16 mouse cellular contexts compared by ENCODE assay signal in genomic region chr7:74055753-74056152, GRCm38 (mm10). TPM values are rescaled to one million over a fixed set of nuclear protein-coding genes. Genes with fewer than 3 reads are reported as not detected.
DNase-seq lines count a peak whose midpoint lies in the region.
"Had no signal": no experiment of that assay in that cellular context is flagged by ENCODE, and none has a peak within 500 bp of the region (broad histone marks: within the 10 kb centered on the region; RNA-seq: fewer than 3 reads in every experiment).

No protein-coding gene starts in this region.

- intact Hi-C loops in left cerebral cortex, postnatal 4 days (cut with DNase I), result no loop called here
- intact Hi-C loops in left cerebral cortex, postnatal 25 days (cut with DNase I), result no loop called here

- peak; percentile 32 for DNase-seq in left cerebral cortex, postnatal 4 days
- no peak for DNase-seq in left cerebral cortex, postnatal 25 days (ENCODE audit: low spot score in 2 of 2)
- peak; percentile 50 for DNase-seq in cerebellum, adult 11-12 months
- peak; percentile 67 for DNase-seq in cerebellum, adult 9-11 months
- DNase-seq in right cerebral cortex, postnatal 36 days (ENCODE audit: low spot score in 2 of 2), result no peak
- DNase-seq in adrenal gland, postnatal 25 days, result no peak
- no peak for DNase-seq in spleen, adult 18-20 months
- DNase-seq: adrenal gland, postnatal 14 days; gastrocnemius, postnatal 14 days; heart, adult 2 months; kidney, postnatal 25 days; lung, postnatal 36 days; midbrain, embryonic 14.5 days; retina, postnatal 1 day; right cerebral cortex, postnatal 25 days; thymus, postnatal 36 days had no signal

RNA-seq across cellular contexts. Expression of gene St8sia2, which starts 42.3 kb away (rescaled TPM):
- total RNA-seq in left cerebral cortex, postnatal 4 days (2021), result 100 to 1,000 TPM; 135 TPM
- total RNA-seq in left cerebral cortex, postnatal 25 days (2021), result 1 to 10 TPM; 1.9 to 2.4 TPM
- total RNA-seq in adrenal gland, postnatal 25 days (2021), result 0.81 and 1.8 TPM in 2 replicates

Comparison
In these comparisons a context has a peak if more than half of its experiments do, and no peak if none do; other contexts are left out.
1. DNase-seq: peak in left cerebral cortex, postnatal 4 days (single experiment), cerebellum, adult 11-12 months (single experiment) and cerebellum, adult 9-11 months (single experiment); none in left cerebral cortex, postnatal 25 days (0 of 2), right cerebral cortex, postnatal 36 days (0 of 2), adrenal gland, postnatal 25 days (single experiment) and spleen, adult 18-20 months (0 of 2).
2. RNA of gene St8sia2, which starts 42.3 kb away (total RNA-seq): 135 TPM in left cerebral cortex, postnatal 4 days; 1.9 to 2.4 TPM in left cerebral cortex, postnatal 25 days and 0.81 to 1.8 TPM in adrenal gland, postnatal 25 days; every median in the first group is over 10 times any median in the second.